Mouse (Mus musculus): ENCODE data around the gene Gjb2.

The Gjb2 gene

GRCm38 (mm10) chr14:57066053-57066452 is 38.4 kb downstream of the Gjb2 start:
- no peak for DNase-seq

GRCm38 (mm10) chr14:57060052-57060451 is 44.5 kb downstream of the Gjb2 start:
- peak; percentile 68 for DNase-seq

GRCm38 (mm10) chr14:57057563-57058321 is 46.8 kb downstream of the Gjb2 start, which contains the start of gene Gja3:
Gja3 (minus strand) TSS chr14:57058100.
- DNase-seq, result peak; percentile 25

DNA sequence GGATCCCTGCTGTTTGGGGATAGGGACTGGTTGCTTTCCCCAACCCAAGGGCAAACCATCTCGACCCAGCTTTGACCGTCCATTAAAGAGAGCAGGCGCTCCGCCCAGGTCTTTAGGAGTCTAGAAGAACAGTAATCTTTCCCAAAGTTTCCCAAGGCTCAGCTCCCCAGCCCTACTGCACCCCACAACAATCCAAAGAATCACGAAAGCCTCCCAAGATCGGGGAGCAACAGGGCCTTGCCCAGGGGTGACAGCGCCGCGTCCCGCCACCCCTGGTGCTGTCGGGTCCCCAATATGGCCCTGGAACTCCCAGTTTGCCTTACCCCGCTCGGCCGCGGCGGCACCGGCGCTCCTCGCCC is 47.3 kb downstream of the Gjb2 start:
- no peak for DNase-seq

- no peak for DNase-seq
Observed at GRCm38 (mm10) chr14:57052713-57053112, 51.8 kb downstream of the Gjb2 start.
